Mouse (Mus musculus) hindbrain, embryonic 13.5 days (tissue): ENCODE measurements at regions not wholly inside any gene's neighbourhood (a gene's known extent, or its start where the extent isn't known, plus 50 kb on each side); places are given as distances from the start of the nearest gene placed in this dataset.
A peak's percentile ranks its signal among the peaks of the same experiment; 100 is the strongest.

Experiments used
- ATAC-seq: fragments of 200-750 bp; cut with Nextera tagmentation; 2 replicates; pipeline ENCODE4 v1.8.0; 2017; ENCODE audit warnings: moderate TSS enrichment; ENCODE audit not compliant: low FRiP score
- H3K27ac ChIP-seq: fragments of 300-500 bp; sonication (generic); 2 replicates; pipeline ENCODE4 v1.5.1; 2015; ENCODE audit warnings: inconsistent platforms, mild to moderate bottlenecking, moderate library complexity
- H3K27me3 ChIP-seq: fragments of 300-500 bp; sonication (generic); 2 replicates; pipeline ENCODE4 v1.6.1; 2015; ENCODE audit warnings: mild to moderate bottlenecking, inconsistent platforms
- H3K36me3 ChIP-seq: fragments of 300-500 bp; sonication (generic); 2 replicates; pipeline ENCODE4 v1.6.1; 2015; ENCODE audit warnings: mild to moderate bottlenecking, inconsistent platforms
- H3K4me1 ChIP-seq: fragments of 300-500 bp; sonication (generic); replicated peaks from 2 replicates; pipeline ENCODE4 v1.6.1; 2015; ENCODE audit warnings: inconsistent platforms
- H3K4me2 ChIP-seq: fragments of 300-500 bp; sonication (generic); 2 replicates; pipeline ENCODE4 v1.6.1; 2015; ENCODE audit warnings: inconsistent platforms, mild to moderate bottlenecking, moderate library complexity
- H3K4me3 ChIP-seq: fragments of 300-500 bp; sonication (generic); 2 replicates; pipeline ENCODE4 v1.5.1; 2015; ENCODE audit warnings: mild to moderate bottlenecking, inconsistent platforms
- H3K9ac ChIP-seq: fragments of 300-500 bp; sonication (generic); 2 replicates; pipeline ENCODE4 v1.6.1; 2015; ENCODE audit warnings: mild to moderate bottlenecking, inconsistent platforms
- H3K9me3 ChIP-seq: fragments of 300-500 bp; sonication (generic); 2 replicates; pipeline ENCODE4 v1.6.1; 2016; ENCODE audit warnings: inconsistent platforms
- WGBS: fragments of 180-500 bp; shearing (Covaris S2); methylation state at CpG from one replicate; pipeline ENCODE4 v1.1.7; 2015; 5-methylcytosine and 5-hydroxymethylcytosine counted together

DNA sequence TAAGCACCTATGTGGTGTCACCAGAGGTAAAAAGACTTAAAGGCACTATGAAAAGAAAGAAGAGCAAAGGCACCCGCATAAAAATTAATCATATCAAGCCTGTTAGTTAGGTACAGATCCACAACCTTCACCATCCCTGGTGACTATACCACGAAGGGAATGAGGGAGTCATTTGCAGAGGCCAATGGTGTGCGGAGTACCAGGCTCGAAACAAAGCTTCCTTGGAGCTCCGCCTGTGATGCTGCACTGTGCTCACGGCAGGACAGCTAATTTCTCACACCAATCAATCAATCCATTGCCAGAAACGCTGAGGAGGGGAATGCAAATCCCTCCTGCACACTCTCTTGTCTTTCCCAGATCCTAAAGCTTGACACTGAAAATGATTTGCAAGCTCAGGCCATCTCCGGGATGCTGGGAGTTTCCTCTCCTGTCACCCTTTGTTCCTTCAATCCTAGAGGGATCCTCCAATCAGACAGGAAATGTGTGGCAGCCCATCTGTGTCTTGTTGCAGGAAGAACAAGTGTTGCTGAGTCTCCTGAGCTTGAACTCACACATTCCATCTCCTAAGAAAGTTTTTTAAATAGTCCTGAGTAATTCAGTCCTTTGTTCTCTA, 653.6 kb downstream of the Diaph3 start:
- H3K9me3 ChIP-seq, result no peaks in the 10 kb centered on the region
- no peak overlapping the region for H3K9ac ChIP-seq
- H3K4me3 ChIP-seq, result no peak overlapping the region
- no peaks in the 10 kb centered on the region for H3K27me3 ChIP-seq
- no peaks in the 10 kb centered on the region for H3K36me3 ChIP-seq
- 0 out of 2 replicates have a peak, but pooled peaks have one; percentile 50 for ATAC-seq
- H3K27ac ChIP-seq, result no peak overlapping the region
- H3K4me1 ChIP-seq, result peaks cover 20% of the 10 kb centered on the region
- 28% methylated on average over 8 of the region's 8 CpGs for WGBS
- H3K4me2 ChIP-seq, result no peak overlapping the region

DNA sequence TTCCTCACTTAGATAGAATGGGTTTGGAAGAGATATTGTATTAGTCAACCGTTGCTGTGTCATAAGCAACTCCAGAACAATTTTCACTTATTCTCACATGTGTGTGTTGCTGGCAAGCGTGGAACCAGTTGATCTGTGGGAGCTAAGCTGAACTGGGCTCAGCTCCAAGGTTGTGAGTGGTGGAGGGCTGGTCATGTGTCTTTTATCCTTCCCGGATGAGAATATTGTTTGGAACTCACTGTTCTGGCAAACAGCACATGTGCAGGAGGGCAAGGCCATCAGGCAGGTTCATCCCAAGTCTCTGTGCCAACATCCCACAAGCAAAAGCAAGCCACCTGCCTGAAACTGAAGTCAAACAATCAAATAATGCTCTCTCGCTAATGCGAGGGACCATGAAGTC, 656.8 kb downstream of the Diaph3 start:
- no peaks in the 10 kb centered on the region for H3K27me3 ChIP-seq
- no peak overlapping the region for H3K27ac ChIP-seq
- no peak overlapping the region for H3K4me3 ChIP-seq
- no peaks in the 10 kb centered on the region for H3K36me3 ChIP-seq
- no peaks in the 10 kb centered on the region for H3K9me3 ChIP-seq
- peaks cover 6% of the 10 kb centered on the region; the same call in 1 of the 2 replicates for H3K4me1 ChIP-seq
- no peak for ATAC-seq
- no peak overlapping the region for H3K9ac ChIP-seq
- no peak overlapping the region for H3K4me2 ChIP-seq
- WGBS, result 87% methylated on average over 5 of the region's 5 CpGs

DNA sequence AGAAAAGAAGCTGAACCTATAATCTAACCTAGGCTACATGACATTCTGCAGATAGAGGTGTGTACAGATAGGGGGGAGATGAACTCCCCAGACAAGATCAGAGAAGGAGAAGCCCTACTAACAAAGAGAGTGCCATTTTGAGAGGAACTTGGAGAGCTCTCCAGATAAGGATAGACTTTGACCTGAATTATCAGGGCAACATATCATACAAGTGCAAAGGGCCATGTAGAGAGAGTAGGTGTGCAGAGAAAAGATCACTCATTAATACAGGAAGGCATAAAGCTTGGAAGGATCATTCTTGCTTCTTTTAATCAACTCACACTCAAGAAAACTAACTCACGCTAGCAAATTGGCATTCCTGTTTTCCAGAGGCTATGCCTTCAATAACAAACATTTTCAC, 667.4 kb downstream of the Diaph3 start:
- Histone ChIP-seq H3K4me3 (no peak overlapping the region), H3K9ac (no peak overlapping the region), H3K36me3 (no peaks in the 10 kb centered on the region), H3K27me3 (no peaks in the 10 kb centered on the region), H3K4me2 (no peak overlapping the region), H3K9me3 (no peaks in the 10 kb centered on the region), H3K4me1 (no peaks in the 10 kb centered on the region), H3K27ac (no peak overlapping the region)
- 98% methylated on average over 1 of the region's 1 CpGs for WGBS
- no peak for ATAC-seq

DNA sequence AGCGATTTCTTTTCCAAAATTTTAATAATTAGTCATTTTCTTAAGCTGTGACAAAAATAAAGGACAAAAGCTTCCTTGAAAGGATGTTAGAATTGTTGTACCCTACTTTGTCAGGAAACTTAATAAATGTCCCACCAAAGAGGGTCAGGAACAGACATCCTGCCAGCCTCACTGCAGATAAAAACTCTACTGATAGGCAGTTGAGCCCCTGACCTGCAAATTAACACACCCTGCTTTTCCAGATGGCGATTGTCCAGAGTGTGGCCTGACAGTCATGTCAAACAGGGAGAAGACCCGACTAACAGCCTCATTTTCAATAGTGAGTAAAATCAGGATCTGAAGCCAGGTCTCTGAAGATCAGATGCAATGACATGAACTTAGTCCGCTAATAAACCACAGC, 670.6 kb downstream of the Diaph3 start:
- H3K27me3 ChIP-seq, result no peaks in the 10 kb centered on the region
- no peak overlapping the region for H3K27ac ChIP-seq
- H3K4me1 ChIP-seq, result no peaks in the 10 kb centered on the region
- 76% methylated on average over 4 of the region's 4 CpGs for WGBS
- no peaks in the 10 kb centered on the region for H3K36me3 ChIP-seq
- H3K9ac ChIP-seq, result no peak overlapping the region
- no peaks in the 10 kb centered on the region for H3K9me3 ChIP-seq
- H3K4me3 ChIP-seq, result no peak overlapping the region
- ATAC-seq, result no peak
- H3K4me2 ChIP-seq, result no peak overlapping the region

DNA sequence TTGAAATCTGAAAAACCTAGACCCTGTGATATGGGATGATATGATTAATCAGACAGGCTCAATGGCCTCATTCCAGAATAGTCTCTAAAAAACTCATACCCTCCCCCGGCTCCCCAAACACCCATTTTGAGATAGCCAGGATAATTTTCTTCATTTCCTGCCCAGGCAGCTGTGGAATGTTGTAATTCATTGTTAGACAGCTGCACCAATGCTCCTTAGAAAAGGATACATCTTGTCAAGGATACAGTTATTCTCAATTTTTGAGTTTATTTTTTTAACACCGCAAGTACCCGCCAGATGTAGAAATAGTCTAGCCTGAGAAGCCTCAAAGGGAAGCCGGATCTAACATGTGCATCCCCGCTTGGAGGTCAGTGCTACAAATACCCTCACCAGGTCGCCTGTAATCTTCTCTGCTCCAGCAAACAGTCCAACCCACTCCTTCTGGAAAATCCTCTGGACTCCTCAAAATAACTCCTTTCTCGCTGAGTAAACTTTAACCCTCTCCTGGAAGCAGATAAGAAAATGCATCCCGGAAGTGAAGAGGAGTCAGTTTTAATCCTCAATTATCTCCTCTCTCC, 673.1 kb downstream of the Diaph3 start:
- no peaks in the 10 kb centered on the region for H3K27me3 ChIP-seq
- no peak overlapping the region for H3K27ac ChIP-seq
- ATAC-seq, result no peak
- H3K9me3 ChIP-seq, result no peaks in the 10 kb centered on the region
- no peak overlapping the region for H3K4me3 ChIP-seq
- 74% methylated on average over 8 of the region's 8 CpGs for WGBS
- H3K4me1 ChIP-seq, result no peaks in the 10 kb centered on the region
- H3K9ac ChIP-seq, result no peak overlapping the region
- H3K4me2 ChIP-seq, result no peak overlapping the region
- H3K36me3 ChIP-seq, result no peaks in the 10 kb centered on the region

DNA sequence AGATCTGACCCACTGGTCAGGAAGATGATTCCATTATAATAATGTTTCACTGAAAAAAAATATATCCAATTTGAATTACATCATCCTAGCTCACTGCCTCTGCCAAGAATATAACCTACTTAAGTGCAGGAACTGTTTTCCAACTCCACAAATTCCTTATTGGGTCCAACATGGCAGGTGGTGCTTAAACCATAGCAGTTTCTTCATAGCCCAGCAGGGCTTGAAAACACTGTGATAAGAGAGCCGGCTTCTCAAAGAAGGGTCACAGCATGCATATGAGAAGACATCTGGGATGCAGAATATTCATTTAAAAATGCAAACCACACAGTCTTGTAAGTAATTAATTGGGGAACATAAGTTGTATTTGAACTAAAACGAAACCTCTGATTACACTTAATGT, 677.6 kb downstream of the Diaph3 start:
- WGBS, result 73% methylated on average over 2 of the region's 2 CpGs
- no peak overlapping the region for H3K9ac ChIP-seq
- H3K4me2 ChIP-seq, result no peak overlapping the region
- H3K27me3 ChIP-seq, result no peaks in the 10 kb centered on the region
- H3K36me3 ChIP-seq, result no peaks in the 10 kb centered on the region
- no peaks in the 10 kb centered on the region for H3K9me3 ChIP-seq
- H3K4me1 ChIP-seq, result no peaks in the 10 kb centered on the region
- ATAC-seq, result no peak
- H3K27ac ChIP-seq, result no peak overlapping the region
- no peak overlapping the region for H3K4me3 ChIP-seq

DNA sequence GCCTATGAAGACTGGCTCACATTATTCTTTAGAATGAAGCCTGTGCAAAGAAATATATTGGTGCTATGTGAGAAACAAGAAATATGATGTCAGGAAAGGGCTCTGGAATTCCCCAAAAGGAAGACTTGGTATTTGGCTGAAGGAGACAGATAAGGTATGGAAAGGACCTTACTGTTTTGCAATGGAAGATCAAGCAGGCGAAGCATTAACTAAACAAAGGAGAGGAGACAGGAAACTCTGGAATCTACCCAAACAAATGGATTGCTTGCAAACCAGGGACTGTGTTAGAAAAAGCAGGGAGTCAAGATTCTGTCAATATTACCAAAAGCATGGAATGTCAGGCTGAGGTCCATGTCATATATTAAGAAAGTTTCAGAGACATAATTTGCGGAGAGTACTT, 687.9 kb downstream of the Diaph3 start:
- H3K9ac ChIP-seq, result no peak overlapping the region
- no peak overlapping the region for H3K4me3 ChIP-seq
- H3K27me3 ChIP-seq, result no peaks in the 10 kb centered on the region
- 94% methylated on average over 2 of the region's 2 CpGs for whole genome bisulfite sequencing
- no peaks in the 10 kb centered on the region for H3K4me1 ChIP-seq
- no peak overlapping the region for H3K27ac ChIP-seq
- no peak overlapping the region for H3K4me2 ChIP-seq
- H3K9me3 ChIP-seq, result no peaks in the 10 kb centered on the region
- H3K36me3 ChIP-seq, result no peaks in the 10 kb centered on the region
- ATAC-seq, result no peak

DNA sequence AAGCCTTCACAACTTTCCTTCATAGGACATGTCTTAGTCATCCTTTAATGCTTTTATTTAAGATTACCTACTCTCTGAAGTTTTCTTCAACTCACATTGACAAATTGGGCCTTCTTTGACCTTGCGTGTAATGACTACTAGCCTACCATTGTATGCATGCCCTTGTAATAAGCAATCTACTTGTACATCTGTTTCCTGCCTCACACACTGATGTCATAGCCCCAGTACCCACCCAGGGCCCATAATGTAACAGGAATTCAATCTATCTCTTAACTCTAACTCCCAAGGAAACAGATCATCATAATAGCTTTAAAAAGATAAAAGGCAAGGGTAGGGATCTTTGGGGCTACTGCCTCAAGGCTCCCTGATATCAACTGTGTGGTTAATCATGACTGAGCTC, 690.4 kb downstream of the Diaph3 start:
- ATAC-seq, result no peak
- H3K27me3 ChIP-seq, result no peaks in the 10 kb centered on the region
- H3K9me3 ChIP-seq, result no peaks in the 10 kb centered on the region
- no peak overlapping the region for H3K4me2 ChIP-seq
- no peak overlapping the region for H3K4me3 ChIP-seq
- H3K4me1 ChIP-seq, result no peaks in the 10 kb centered on the region
- H3K36me3 ChIP-seq, result no peaks in the 10 kb centered on the region
- H3K27ac ChIP-seq, result no peak overlapping the region
- no peak overlapping the region for H3K9ac ChIP-seq
- 96% methylated on average over 1 of the region's 1 CpGs for WGBS

DNA sequence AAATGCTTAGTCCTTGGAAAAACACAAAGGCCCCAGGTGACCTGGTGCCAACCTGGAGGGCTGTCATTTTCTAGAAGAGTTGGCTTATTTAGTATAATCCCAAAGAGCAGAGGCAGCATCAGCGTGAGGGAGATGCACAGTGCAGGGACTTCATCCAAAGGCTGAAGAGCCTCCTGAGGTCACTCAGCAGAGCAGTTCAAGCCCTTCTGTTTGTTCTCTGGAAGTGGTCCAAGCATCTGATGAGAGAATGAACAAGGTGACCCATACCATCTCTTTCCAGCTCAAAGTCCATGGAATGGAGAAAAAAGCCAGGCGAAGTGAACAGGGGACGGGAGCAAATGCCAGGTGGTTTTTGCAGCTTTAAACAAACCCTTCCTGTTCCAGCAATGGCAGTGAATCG, 695.9 kb downstream of the Diaph3 start:
- Histone ChIP-seq H3K27me3 (no peaks in the 10 kb centered on the region), H3K27ac (no peak overlapping the region), H3K4me3 (no peak overlapping the region), H3K4me2 (no peak overlapping the region), H3K4me1 (no peaks in the 10 kb centered on the region), H3K9me3 (no peaks in the 10 kb centered on the region), H3K36me3 (no peaks in the 10 kb centered on the region), H3K9ac (no peak overlapping the region)
- no peak for ATAC-seq
- 83% methylated on average over 4 of the region's 4 CpGs for WGBS

DNA sequence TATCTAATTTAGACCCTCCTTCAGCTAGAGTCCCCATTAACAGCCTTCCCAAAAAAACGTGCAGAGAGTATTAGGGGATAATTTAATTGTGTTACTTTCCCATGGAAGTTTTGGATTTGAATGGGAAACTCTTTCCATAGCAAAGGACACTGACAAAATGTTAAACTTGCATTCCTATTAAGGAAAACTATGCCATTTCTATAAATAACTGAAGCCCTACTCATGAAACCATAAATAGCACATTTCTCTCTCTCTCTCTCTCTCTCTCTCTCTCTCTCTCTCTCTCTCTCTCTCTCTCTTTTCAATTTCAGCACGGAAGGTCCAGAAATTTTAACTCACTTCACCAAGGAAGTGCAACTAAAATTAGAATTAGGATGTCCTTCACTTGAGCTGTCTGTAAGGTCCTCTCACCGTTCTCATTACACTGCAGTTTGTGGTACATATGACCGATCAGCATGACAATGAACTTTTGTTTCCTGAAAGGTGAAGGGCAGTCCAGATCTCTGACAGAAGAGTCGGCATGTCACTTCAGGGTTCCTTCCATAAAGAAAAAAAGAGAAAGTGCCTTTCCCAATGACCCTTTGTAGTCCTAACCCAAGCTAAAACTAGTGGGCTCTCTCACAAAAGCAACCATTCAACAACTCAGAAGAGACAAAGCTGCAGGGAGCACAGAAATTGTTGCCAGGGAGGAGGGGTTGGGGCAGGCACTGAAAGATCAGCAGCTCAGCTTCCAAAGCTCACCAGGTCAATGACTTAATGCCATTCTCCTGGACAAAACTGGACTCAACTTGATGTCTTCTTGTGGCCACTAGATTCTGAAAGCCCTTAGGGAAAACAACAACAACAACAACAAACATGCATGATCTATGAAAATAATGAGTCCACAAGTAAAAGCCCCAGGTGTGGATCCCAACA, 696.9 kb downstream of the Diaph3 start:
- H3K9me3 ChIP-seq, result no peaks in the 10 kb centered on the region
- 25% methylated on average over 5 of the region's 5 CpGs for WGBS
- no peaks in the 10 kb centered on the region for H3K36me3 ChIP-seq
- no peak overlapping the region for H3K27ac ChIP-seq
- ATAC-seq, result no peak
- no peaks in the 10 kb centered on the region for H3K4me1 ChIP-seq
- H3K27me3 ChIP-seq, result no peaks in the 10 kb centered on the region
- no peak overlapping the region for H3K4me3 ChIP-seq
- no peak overlapping the region for H3K9ac ChIP-seq
- H3K4me2 ChIP-seq, result no peak overlapping the region

DNA sequence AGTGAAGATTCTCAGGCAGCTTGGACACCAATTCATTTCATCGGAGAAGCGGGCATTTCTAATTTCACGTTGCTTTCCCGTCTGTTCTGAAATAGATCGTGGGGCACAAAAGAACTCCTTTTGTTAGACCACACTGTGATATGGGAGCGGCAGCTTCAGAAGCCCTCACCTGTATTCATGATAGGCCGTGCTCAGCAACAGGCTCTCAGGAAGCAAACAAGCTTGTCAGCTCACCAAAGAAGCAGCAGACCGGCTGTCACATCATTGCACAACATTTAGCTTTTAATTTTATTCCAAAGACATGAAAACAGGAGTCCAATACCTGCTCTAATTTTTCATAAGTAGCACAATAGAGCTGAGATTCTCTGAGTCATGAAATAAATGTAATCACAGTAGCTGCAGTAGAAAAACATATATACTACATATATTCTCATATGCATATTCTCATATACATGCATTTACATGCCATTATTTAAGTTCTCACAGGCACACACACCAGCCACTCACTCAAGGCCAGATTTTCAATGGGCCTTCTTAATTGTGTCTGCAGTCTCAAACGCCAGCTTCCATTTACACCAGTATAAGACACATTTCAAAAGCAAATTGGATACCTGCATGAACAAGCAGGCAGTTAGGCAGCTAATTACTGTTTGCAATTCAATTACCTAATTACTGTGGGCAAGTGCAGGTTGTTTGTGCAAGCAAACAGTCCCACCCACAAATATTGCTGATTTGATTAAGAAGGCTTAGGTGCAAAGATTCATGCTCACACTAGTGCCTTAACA, 698.9 kb downstream of the Diaph3 start:
- H3K4me1 ChIP-seq, result no peaks in the 10 kb centered on the region
- no peak overlapping the region for H3K27ac ChIP-seq
- no peaks in the 10 kb centered on the region for H3K27me3 ChIP-seq
- WGBS, result 79% methylated on average over 9 of the region's 9 CpGs
- ATAC-seq, result no peak
- no peaks in the 10 kb centered on the region for H3K36me3 ChIP-seq
- H3K4me3 ChIP-seq, result no peak overlapping the region
- H3K9ac ChIP-seq, result no peak overlapping the region
- H3K4me2 ChIP-seq, result no peak overlapping the region
- no peaks in the 10 kb centered on the region for H3K9me3 ChIP-seq

DNA sequence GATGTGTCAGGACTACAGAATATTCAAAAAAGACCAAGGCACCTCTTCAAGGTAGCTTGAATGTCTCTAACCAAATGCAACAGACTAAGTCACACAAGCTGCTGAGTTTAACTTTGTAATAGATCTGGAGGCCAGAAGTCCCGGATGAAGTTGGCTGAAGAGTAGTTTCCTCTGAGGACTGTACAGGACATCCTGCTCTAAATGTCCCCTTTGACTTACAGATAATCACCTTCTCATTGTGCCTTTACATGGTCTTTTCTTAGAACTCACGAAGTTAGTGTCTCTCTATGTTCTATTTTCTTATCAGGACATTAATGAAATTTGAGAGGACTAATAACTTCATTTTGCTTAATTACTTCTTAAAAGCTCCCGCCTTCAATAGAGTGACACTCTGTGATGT, 703.7 kb downstream of the Diaph3 start:
- Histone ChIP-seq H3K9me3 (no peaks in the 10 kb centered on the region), H3K9ac (no peak overlapping the region), H3K4me1 (no peaks in the 10 kb centered on the region), H3K4me2 (no peak overlapping the region), H3K27me3 (no peaks in the 10 kb centered on the region), H3K36me3 (no peaks in the 10 kb centered on the region), H3K4me3 (no peak overlapping the region), H3K27ac (no peak overlapping the region)
- no peak for ATAC-seq
- WGBS, result 87% methylated on average over 3 of the region's 3 CpGs
